Mouse (Mus musculus) thymus, postnatal 36 days (tissue): Measurements from ENCODE around the gene Sp3.
"Not testable (repeated sequence)": the region's sequence is repeated elsewhere in the genome, so short reads cannot be mapped to it uniquely, and the experiment has no call there.

ENCODE experiments used
- DNase-seq, 2 experiments: peaks; one replicate each; pipeline ENCODE4 v3.0.0; 2022; ENCODE audit warnings: mixed read lengths in 2 of 2

The Sp3 gene

DNA sequence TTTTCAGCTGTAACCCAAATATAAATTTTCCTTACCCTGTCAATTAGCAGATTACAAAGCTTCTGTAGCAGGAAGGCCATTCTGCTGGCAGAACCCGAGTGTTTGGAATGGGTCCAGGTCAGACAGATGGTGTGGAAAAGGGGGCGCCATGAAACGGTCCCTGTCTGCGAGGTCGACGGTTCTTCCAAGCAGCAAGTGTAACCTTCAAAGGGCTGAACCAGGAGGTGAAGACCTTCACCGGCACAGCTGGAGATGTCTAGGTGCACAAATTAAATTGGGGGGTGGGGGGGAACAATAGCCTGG lies 66.8 kb downstream of the Sp3 start:
- no peak for DNase-seq

DNA sequence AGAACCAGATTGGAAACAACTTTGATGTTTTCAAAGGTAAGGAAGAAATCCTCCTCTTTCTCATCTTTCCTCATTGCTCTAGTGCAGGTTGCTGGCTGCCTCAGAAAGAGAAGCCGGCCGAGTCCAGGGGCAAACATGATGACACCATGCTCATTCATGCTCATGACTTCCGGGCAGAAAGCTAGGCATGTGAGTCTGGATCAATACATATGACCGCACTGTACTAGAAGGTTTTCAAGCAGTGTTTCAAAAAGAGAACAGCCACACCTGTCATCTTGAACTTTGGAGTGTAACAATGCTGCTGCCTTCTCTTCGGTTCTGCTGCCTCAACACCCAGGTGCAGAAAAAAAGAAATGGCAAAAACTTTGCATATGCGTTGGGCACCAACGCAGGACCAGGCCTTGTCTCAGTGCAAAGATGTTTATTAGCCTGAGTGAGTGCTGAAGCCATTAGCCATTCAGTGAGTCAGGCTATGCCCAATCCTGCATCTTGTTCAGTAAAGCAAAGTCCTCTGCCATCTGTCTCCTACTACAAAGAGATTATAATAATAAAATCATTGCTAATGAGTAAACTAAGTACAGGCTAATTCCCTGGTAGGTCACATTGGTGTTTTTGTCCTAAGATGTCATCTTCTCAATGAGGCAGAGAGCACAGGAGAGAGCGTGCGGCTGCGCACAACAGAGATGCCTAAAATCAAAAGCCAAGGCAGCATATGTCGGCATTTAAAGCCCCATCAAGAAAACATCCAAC lies 67.4 kb downstream of the Sp3 start:
- DNase-seq: no peak

DNA sequence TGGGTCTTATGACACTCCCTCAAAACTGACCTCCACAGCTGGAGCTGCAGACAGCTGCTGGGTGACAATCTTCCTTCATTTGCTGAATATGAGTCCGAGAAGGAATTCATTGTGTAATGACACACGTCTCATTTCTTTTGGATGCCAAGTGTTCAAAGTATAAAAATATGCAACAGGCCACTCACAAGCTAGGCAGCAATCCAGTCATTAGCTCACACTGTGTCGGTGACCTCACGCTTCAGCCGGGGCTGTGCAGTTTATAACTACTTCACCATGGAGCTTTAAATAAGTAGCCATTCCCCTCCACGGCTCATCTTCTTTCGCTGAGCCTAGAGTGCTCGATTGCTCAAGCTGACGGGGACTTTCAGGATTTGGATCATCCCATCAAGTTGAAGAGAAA lies 68.7 kb downstream of the Sp3 start:
- no peak for DNase-seq

DNA sequence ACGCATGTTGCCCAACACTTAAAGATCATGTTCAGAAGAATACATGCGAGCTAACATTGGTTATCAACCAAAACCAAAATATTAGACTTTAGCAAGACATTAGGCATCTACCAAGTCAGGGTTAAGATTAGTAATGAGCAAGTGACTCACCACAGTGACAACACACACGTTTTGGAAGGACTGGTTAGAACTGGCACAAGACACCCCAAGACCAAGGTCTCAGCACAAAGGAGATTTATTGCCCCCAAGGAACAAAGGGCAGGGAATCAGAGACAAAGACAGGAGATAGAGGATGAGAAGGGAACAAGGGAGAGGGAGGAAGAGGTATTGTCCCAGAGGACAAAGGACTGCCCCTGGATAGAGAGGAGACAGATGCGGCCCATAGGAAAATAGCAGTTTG lies 71.2 kb downstream of the Sp3 start:
- no peak for DNase-seq

DNA sequence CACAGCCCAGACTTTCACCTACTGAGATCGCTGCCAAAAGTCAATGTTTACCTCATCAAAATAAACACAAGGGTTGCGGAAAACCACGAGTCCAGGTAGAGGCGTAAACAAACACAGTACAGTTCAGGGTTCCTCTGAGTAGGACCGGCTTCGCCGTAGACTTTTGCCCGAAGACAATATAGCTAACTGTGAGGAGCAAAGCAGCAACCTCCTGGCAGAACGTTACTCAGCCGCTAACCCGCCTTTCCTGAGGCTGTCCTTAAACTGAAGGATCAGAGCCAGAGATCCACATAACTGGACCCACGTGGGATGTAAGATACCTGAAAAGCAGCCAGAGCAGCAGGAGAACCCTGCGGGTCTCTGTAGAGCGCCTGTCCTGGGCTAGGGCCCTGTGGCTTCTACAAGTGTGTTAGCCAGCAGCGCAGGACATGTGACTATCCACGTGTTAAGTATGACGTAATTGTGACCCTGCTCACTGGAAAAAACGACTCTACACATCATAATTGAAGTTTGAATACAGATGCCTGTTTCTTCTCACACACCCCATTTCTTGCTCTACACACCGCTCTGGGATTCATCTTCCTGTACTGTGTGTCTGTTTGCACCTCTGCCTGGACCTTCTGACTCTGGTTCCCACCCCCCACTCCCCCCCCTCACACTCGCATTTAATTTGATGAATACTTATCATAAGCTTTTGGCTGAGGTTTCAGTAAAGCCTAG lies 71.9 kb downstream of the Sp3 start:
- DNase-seq: no peak

DNA sequence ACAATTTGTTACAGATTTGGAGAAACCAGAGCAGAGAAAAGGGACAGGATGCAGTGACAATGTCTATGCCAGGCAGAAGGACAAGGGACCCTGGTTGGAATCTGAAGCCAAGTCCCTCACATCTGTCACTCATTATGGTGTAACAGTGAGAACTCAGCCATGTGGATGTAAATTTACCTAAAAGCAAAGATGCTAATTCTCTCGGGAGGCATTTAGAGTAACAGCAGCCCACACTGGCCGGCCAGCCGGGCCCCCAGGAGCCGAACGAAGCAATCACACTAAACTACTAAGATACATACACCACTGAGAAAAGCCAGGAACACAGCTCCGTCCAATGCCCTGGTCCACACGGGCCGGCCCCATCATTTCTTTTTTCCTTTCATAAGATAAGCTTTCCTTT lies 73.5 kb downstream of the Sp3 start:
- no peak for DNase-seq

DNA sequence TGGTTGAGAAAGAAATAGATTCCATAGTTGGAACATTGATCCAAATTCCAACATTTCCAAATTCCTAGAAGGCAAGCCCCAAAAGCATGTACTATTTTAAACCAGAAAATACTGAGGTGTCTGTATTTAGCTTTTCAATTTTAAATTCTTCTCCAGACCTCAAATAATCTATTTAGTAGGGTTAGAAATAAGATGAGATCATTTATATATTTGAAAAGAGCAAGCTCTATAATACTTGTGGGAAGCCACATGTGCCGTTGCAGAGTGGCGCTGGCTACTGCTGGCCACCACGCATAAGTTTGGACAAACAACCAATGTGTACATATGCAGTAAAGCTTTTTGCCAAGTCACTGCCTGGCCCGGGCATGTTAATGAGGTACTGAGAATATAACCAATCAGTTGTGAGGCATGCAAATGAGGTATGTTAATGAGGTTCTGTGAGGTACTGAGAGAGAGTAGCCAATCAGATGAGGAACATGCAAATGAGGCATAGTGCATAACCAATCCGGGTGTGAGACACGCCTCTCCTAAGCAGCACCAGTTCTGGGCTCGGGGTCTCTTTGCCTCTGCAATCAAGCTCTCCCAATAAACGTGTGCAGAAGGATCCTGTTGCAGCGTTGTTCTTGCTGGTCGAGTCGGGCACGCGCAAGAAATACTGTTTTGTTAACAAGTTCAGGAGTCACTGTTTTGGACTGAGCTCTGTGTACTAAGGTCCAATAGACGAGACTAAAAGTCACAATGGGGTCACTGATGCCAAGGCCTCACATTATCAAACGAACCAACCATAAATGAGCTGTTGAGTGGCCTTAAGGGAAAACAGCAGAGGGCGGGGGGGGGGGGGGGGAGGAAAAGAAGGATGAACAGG lies 77.2 kb downstream of the Sp3 start:
- not testable (repeated sequence) for DNase-seq

DNA sequence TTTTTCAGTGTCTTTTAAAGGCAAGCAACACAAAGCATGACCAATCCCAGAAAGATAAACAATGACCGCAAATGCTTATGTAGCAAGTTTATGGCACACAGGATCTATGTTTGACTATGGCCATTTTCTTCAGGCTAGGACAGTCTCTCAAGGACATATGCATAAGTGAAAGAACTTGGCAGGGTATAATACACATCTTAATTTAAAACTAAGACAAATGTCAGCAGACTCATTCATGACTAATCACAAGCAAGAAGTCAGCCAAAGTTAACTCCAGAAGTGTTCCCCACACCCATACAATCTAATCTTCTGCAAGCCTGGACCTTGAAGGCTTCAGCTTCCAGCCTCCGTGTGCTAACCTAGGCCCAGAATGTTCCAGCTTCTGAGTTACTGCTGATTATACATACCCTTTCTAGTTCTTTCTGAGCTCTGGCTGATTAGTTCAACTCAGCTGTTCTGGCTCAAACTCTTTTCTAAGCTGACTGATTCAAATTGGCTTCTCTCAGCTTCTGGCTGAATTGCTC lies 81.4 kb downstream of the Sp3 start:
- no peak for DNase-seq

DNA sequence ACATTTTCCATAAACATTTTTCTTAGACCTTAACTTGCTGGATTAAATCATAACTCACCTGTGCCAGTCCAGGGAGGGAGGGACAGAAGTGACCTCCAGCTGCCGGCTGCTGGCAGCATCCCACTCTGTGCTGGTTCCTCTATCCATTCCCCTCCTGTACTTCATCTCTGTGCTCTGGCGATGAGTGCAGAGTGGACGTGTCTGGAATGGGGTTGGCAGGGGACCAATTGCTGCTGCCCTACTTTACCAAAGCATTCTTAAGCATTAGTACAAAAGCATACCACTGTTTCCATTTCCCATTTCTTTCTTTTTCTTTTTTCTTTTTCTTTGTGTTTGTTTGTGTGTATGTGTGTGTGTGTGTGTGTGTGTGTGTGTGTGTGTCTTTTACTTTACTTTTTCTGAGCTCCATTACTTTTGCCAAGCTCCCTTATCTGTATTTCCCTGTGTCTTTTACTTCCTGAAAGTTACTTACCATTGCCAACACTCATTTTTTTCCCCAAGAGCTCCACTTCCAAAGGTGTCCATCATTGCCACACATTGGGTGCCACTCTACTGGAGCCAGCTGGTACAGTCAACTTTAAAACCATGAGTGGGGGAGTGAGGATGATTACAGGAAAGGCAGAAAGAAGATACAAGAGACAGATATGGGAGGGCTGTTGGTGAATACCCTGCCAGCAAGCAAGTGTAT lies 82.0 kb downstream of the Sp3 start:
- DNase-seq: no peak

DNA sequence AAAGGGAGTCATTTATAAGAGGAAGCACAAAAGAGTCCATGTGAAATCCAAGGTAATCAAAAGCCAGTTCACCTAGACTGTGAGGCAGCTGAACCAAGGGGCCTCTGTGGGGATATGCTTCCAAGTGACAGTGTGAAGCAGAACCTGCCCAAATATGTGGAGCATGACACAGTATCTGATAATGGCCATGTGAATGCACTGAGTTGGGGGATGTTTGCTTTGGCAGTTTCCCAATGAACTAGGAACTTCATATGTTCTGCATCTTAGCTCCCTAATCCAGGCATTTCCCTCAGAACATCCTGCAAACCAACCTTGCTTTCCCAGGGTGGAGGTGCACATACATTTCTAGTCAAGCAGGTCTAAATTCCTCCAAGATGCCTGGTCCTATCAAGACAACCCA lies 90.4 kb downstream of the Sp3 start:
- no peak for DNase-seq
